Mouse (Mus musculus): ENCODE results near the gene Catsperb. TPM values are rescaled to one million over a fixed set of nuclear protein-coding genes. Genes with fewer than 3 reads are reported as not detected.

Gene Catsperb
- polyA plus RNA-seq, 1 experiment = not detected

DNA sequence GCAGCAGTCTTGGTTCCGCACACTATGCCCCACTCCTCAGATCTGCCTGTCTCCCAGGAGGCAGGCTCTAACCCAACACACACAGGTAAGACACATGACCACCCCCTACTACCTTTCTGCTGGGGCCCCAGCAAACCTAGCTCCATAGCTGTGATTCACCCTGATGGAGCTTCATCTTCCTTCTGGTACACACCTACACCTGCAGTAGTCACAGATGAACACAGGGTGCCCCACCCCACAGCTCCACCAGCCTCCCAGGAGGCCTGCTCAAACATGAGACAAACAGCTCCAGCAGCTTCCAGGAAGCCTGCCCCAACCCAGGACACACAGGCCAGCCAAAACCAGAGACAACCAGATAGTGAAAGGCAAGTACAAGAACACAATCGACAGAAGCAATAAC lies 263.0 kb downstream of the Catsperb start:
- H3K4me1 ChIP-seq (ENCODE audit: control insufficient read depth, insufficient read depth, low read length) = no peaks in the 10 kb centered on the region
- no peak for DNase-seq
- H3K27me3 ChIP-seq (ENCODE audit: control insufficient read depth, insufficient read depth, low read length) = no peaks in the 10 kb centered on the region
- no peak overlapping the region for H3K4me3 ChIP-seq (replicated peaks; ENCODE audit: insufficient read depth, low read depth, low read length)
- no peak overlapping the region for H3K27ac ChIP-seq (ENCODE audit: insufficient read depth, low read length)
- TF ChIP-seq POLR2A (IDR thresholded peaks at IDR 0.05; ENCODE audit: borderline replicate concordance, insufficient read depth, low read length) (no peak), CTCF (IDR thresholded peaks at IDR 0.05; ENCODE audit: borderline replicate concordance, insufficient read depth, low read depth, low read length) (no peak)
- 88% methylated on average over 2 of the region's 2 CpGs for WGBS

Measured in cerebellum, adult 2 months (tissue).